In the genomic region with DNA sequence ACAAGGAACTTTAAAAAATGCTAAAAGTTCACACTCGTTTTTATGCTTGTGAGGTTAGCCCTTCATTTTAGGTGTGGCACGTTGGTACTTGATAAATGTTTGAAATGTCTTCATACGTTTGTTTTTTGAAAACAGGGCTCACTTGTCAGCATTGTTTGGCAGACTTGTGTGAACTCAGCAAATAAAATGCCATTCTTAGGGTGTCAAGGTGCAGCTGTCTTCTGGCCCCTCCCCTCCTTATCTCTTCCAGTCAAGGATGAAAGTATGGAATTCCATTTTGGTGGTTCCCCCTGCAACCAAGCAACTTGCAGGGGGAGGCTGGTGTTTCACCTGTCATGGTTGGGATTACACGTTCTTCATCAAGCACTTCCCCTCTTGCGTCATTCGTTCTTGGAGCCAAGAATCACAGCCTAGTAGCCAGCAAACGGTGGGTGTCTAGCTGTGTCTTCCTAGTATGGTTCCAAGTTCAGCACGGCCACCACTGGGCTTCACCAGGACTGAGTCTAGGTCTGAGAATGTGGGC, we compare ENCODE assay signal across 29 mouse cellular contexts.
DNase-seq lines count a peak whose midpoint lies in the region; ATAC-seq lines count a peak whose summit lies in the region.
"Had no signal": no experiment of that assay in that cellular context is flagged by ENCODE, and none has a peak within 500 bp of the region (broad histone marks: within the 10 kb centered on the region; RNA-seq: fewer than 3 reads in every experiment).

No protein-coding gene starts in this region.

- no peak overlapping the region for H3K4me3 ChIP-seq in midbrain, embryonic 16.5 days (ENCODE audit: low read depth, low read length)
- H3K4me3 ChIP-seq: embryonic facial prominence, embryonic 12.5 days; embryonic facial prominence, embryonic 15.5 days; forebrain, embryonic 12.5 days; forebrain, embryonic 15.5 days; heart, embryonic 12.5 days; heart, embryonic 15.5 days; hindbrain, embryonic 10.5 days had no signal

- no peak overlapping the region for H3K4me2 ChIP-seq in midbrain, embryonic 16.5 days (ENCODE audit: low read length)
- H3K4me2 ChIP-seq: embryonic facial prominence, embryonic 12.5 days; embryonic facial prominence, embryonic 15.5 days; forebrain, embryonic 12.5 days; forebrain, embryonic 15.5 days; heart, embryonic 12.5 days; heart, embryonic 15.5 days; hindbrain, embryonic 14.5 days had no signal

- H3K9me3 ChIP-seq in midbrain, embryonic 16.5 days (replicated peaks; ENCODE audit: control insufficient read depth, low read length, poor library complexity, severe bottlenecking), result no peaks in the 10 kb centered on the region
- H3K9me3 ChIP-seq: embryonic facial prominence, embryonic 12.5 days; embryonic facial prominence, embryonic 15.5 days; forebrain, embryonic 12.5 days; forebrain, embryonic 15.5 days; G1E; heart, embryonic 12.5 days; heart, embryonic 15.5 days; hindbrain, embryonic 10.5 days had no signal

- no peaks in the 10 kb centered on the region for H3K27me3 ChIP-seq in midbrain, embryonic 16.5 days (ENCODE audit: control insufficient read depth, insufficient read depth, low read depth, low read length)
- H3K27me3 ChIP-seq: CH12.LX; embryonic facial prominence, embryonic 12.5 days; embryonic facial prominence, embryonic 15.5 days; forebrain, embryonic 12.5 days; forebrain, embryonic 15.5 days; heart, embryonic 12.5 days; heart, embryonic 15.5 days had no signal

- no peak overlapping the region for H3K27ac ChIP-seq in midbrain, embryonic 16.5 days (ENCODE audit: low read length)
- H3K27ac ChIP-seq: embryonic facial prominence, embryonic 12.5 days; embryonic facial prominence, embryonic 15.5 days; forebrain, embryonic 12.5 days; forebrain, embryonic 15.5 days; heart, embryonic 15.5 days; hindbrain, embryonic 10.5 days; hindbrain, embryonic 14.5 days; hindbrain, postnatal 0 days had no signal

- DNase-seq in lung, adult 18-20 months, result peak; percentile 17 to 40
- no peak for DNase-seq in lung, postnatal 25 days (ENCODE audit: low spot score)
- DNase-seq in adipocyte (ENCODE audit: low spot score), result peak; percentile 4
- peak; percentile 36 for DNase-seq in lung, postnatal 14 days
- no peak for DNase-seq in cerebellum, postnatal 36 days
- no peak for DNase-seq in T-cell, adult 2 months (ENCODE audit: low spot score)
- DNase-seq: adrenal gland, postnatal 10 days; adrenal gland, postnatal 36 days; B cell, adult 2 months; cerebellum, adult 18-20 months; cerebellum, adult 9-10 months; cerebellum, postnatal 14 days; gastrocnemius, postnatal 25 days; heart, postnatal 10 days; heart, postnatal 36 days had no signal

- no peak overlapping the region for H3K9ac ChIP-seq in midbrain, embryonic 16.5 days (ENCODE audit: low read depth, low read length)
- H3K9ac ChIP-seq: embryonic facial prominence, embryonic 12.5 days; embryonic facial prominence, embryonic 15.5 days; forebrain, embryonic 12.5 days; forebrain, embryonic 15.5 days; heart, embryonic 12.5 days; heart, embryonic 15.5 days; hindbrain, embryonic 14.5 days had no signal

- WGBS in midbrain, embryonic 16.5 days, result 92% methylated on average over 8 of the region's 8 CpGs

- H3K4me1 ChIP-seq in midbrain, embryonic 16.5 days (ENCODE audit: control insufficient read depth, insufficient read depth, low read length), result peaks cover 5% of the 10 kb centered on the region
- H3K4me1 ChIP-seq: heart, embryonic 15.5 days had no signal

- no peak for ATAC-seq in midbrain, embryonic 16.5 days
- ATAC-seq: activated CD4-positive, CD25-positive, alpha-beta regulatory T cell, adult 4 months; forebrain, embryonic 15.5 days; hindbrain, postnatal 0 days; inflammation-experienced regulatory T-cells, adult 6 months had no signal

- no peaks in the 10 kb centered on the region for H3K36me3 ChIP-seq in midbrain, embryonic 16.5 days (ENCODE audit: control insufficient read depth, insufficient read depth, low read length)
- H3K36me3 ChIP-seq: embryonic facial prominence, embryonic 12.5 days; embryonic facial prominence, embryonic 15.5 days; forebrain, embryonic 12.5 days; forebrain, embryonic 15.5 days; heart, embryonic 12.5 days; heart, embryonic 15.5 days; hindbrain, embryonic 10.5 days had no signal

Comparison
In these comparisons a context has a peak if more than half of its experiments do, and no peak if none do; other contexts are left out.
1. DNase-seq: peak in lung, adult 18-20 months (2 of 2), adipocyte (single experiment) and lung, postnatal 14 days (single experiment); none in lung, postnatal 25 days (single experiment), cerebellum, postnatal 36 days (0 of 2) and T-cell, adult 2 months (single experiment).